ENCODE assay signal across 7 mouse cellular contexts in the genomic region with DNA sequence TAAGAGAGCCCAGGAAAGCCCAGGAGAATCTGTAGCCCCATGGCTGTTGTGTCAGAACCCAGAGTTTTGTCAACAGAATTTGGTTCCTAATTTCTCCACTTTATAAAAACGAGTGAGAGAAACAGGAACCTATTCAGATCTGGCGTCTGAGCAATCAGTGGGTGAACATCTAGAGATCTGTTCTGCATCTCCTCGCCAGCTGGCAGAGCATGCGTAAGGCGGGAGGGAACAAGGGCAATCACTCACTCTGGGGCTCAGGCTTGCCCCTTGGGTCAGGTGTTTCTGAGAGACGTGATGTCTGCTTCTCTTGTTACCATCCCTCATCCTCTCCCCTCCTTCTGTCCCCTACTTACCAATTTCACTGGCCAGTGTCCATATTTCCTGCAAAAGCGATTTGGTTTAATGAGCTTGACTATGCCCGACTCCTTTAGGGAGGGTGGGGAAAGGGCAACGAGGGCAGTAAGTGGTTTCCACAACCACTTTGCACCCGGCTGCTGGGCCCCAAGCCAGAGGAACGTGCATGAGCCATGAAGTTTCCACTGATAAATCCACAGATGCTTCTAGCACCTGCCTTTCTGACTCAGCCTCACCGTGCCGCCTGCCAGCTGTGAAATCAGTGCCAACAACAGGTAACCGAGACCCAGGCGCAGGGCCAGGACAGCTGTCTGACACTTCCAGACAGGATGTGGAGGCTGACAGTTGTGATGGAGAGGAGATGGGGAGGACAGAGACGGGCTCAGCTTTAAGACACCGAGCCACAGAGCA. TPM values are rescaled to one million over a fixed set of nuclear protein-coding genes. Genes with fewer than 3 reads are reported as not detected.
DNase-seq lines count a peak whose midpoint lies in the region; ATAC-seq lines count a peak whose summit lies in the region.

No protein-coding gene starts in this region.

- H3K9me3 ChIP-seq in liver, embryonic 11.5 days (ENCODE audit: control insufficient read depth, low read length) = 0 out of 2 replicates have a peak, but pooled peaks cover 3% of the 10 kb centered on the region

- H3K27me3 ChIP-seq in liver, embryonic 11.5 days (replicated peaks; ENCODE audit: control insufficient read depth, insufficient read depth, low read length) = peaks cover 57% of the 10 kb centered on the region

- no peak overlapping the region for H3K4me2 ChIP-seq in liver, embryonic 11.5 days

- no peak for ATAC-seq in liver, embryonic 11.5 days (replicated peaks; ENCODE audit: low FRiP score)

- H3K27ac ChIP-seq in liver, embryonic 11.5 days (ENCODE audit: low read depth, low read length) = no peak overlapping the region

- no peaks in the 10 kb centered on the region for H3K36me3 ChIP-seq in liver, embryonic 11.5 days (ENCODE audit: control insufficient read depth, insufficient read depth, low read length)

- 56% methylated on average over 17 of the region's 17 CpGs for WGBS in liver, embryonic 11.5 days

- DNase-seq in 3134 (ENCODE audit: extremely low read depth, insufficient read length, low spot score) = peak; percentile 81
- peak; percentile 82 for DNase-seq in A20 (ENCODE audit: low read depth, low spot score)
- DNase-seq in heart, adult 8-10 months (ENCODE audit: low spot score) = peak; percentile 41
- DNase-seq in layer of hippocampus, postnatal 14 days (ENCODE audit: low spot score in 2 of 2) = peak; percentile 41 to 62
- DNase-seq in right cerebral cortex, postnatal 4 days = peak; percentile 34
- no peak for DNase-seq in frontal cortex, postnatal 10 days (ENCODE audit: low spot score in 2 of 2)
- DNase-seq in liver, embryonic 11.5 days (ENCODE audit: low spot score) = no peak

- H3K4me3 ChIP-seq in liver, embryonic 11.5 days (ENCODE audit: low read depth, low read length) = no peak overlapping the region

- no peak overlapping the region for H3K9ac ChIP-seq in liver, embryonic 11.5 days (ENCODE audit: low read depth, low read length)

- no peaks in the 10 kb centered on the region for H3K4me1 ChIP-seq in liver, embryonic 11.5 days (replicated peaks; ENCODE audit: control insufficient read depth, insufficient read depth, low read length)

RNA-seq across cellular contexts. Expression of a gene that starts 5.5 kb away (rescaled TPM):
- 10 to 100 TPM in 1 of 4 experiments, 1 to 10 TPM in 3; 7.4 to 13.3 (median 9.0) TPM for total RNA-seq in heart, adult 8-10 months (2022)
- 10 to 100 TPM; 52.8 to 56.6 TPM for total RNA-seq in layer of hippocampus, postnatal 14 days (2021)
- 2.9 and 3.5 TPM in 2 replicates for polyA plus RNA-seq in liver, embryonic 11.5 days (2014; fragmentation: Nextera tagmentation; extraction: Ambion mirVana)

RNA-seq across cellular contexts. Expression of a gene that starts 26.2 kb away (rescaled TPM):
- 1 to 10 TPM; 1.1 to 1.9 (median 1.7) TPM for total RNA-seq in heart, adult 8-10 months (2022)
- total RNA-seq in layer of hippocampus, postnatal 14 days (2021) = under 1 TPM; 0.50 to 0.67 TPM
- polyA plus RNA-seq in liver, embryonic 11.5 days (2014; fragmentation: Nextera tagmentation; extraction: Ambion mirVana) = 0.31 and 0.95 TPM in 2 replicates

RNA-seq across cellular contexts. Expression of a gene that starts 49.2 kb away (rescaled TPM):
- 1 to 10 TPM in 3 of 4 experiments, under 1 TPM in 1; 0.98 to 2.4 (median 1.5) TPM for total RNA-seq in heart, adult 8-10 months (2022)
- total RNA-seq in layer of hippocampus, postnatal 14 days (2021) = under 1 TPM; 0.55 to 0.57 TPM
- 0.73 and 0.78 TPM in 2 replicates for polyA plus RNA-seq in liver, embryonic 11.5 days (2014; fragmentation: Nextera tagmentation; extraction: Ambion mirVana)

Comparison
In these comparisons a context has a peak if more than half of its experiments do, and no peak if none do; other contexts are left out.
1. DNase-seq: peak in 3134 (single experiment), A20 (single experiment), heart, adult 8-10 months (single experiment), layer of hippocampus, postnatal 14 days (2 of 2) and right cerebral cortex, postnatal 4 days (single experiment); none in frontal cortex, postnatal 10 days (0 of 2) and liver, embryonic 11.5 days (single experiment).